Mouse (Mus musculus): Measurements from ENCODE around the gene Tmem209.

GRCm38 (mm10) chr6:30550496-30551192 is 41.1 kb upstream of the Tmem209 start:
- TF ChIP-seq CTCF (IDR thresholded peaks at IDR 0.05; ENCODE audit: borderline replicate concordance, insufficient read depth, low read length) (no peak), POLR2A (IDR thresholded peaks at IDR 0.05; ENCODE audit: low read depth, low read length) (no peak)

All from embryonic fibroblast, embryonic 13.5 days (primary cell).